Mouse (Mus musculus): ENCODE measurements around the gene Cdk14.

Cdk14 gene

DNA sequence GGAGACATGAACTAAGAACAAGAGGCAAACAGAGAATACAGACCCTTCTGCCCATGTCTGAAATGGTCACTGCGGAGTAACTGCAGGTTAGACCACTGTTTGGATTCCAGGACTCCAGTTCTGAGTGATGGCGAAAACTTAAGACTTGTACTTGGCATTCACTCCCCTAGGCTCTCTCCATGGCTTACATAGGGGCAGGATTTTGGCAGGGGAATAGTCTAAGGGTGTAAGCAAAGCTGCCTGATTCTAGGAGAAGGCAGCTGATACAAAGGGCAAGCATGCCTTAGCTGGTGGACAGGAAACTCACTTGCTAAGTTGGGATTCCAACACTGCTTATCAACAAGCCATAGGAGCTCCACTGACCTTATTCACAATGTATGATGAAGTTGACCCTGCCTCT, 521.9 kb downstream of the Cdk14 start:
- no peak for DNase-seq (ENCODE audit: low spot score in 2 of 2)

DNA sequence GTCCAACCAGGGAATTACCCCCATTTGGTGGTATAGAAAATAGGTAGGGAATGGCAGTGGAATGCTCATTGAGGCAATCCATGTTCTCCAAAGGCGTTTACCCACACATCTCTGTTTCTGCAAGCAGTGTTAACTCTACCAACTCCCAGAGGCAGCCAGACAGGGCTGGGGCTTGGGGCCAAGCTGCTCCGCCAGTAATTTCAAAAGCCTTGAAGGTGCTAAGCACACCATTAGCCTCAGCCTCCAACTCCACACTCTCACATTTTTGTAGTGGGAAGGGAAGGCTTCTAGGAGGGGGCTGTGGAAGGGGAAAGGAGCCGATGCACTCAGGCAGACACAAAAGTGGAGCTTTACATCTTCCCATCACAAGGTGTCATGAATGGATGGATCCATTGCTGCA, 525.1 kb downstream of the Cdk14 start:
- DNase-seq (ENCODE audit: low spot score in 2 of 2): no peak

DNA sequence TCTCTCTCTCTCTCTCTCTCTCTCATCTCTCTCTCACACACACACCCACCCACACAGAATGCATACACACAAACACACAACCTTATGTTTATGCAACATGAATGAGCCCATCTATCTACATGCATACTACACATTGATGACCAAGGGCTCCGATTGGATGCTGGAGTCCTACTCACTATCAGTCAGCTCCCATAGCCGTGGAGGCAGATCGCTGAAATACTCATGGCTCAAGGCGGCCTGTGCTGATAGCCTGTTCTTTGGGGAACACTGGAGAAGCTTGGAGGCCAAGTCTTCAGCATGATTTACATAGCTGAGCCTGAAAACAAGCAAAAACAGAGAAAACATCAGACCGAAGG, 526.3 kb downstream of the Cdk14 start:
- DNase-seq (ENCODE audit: low spot score in 2 of 2): no peak

DNA sequence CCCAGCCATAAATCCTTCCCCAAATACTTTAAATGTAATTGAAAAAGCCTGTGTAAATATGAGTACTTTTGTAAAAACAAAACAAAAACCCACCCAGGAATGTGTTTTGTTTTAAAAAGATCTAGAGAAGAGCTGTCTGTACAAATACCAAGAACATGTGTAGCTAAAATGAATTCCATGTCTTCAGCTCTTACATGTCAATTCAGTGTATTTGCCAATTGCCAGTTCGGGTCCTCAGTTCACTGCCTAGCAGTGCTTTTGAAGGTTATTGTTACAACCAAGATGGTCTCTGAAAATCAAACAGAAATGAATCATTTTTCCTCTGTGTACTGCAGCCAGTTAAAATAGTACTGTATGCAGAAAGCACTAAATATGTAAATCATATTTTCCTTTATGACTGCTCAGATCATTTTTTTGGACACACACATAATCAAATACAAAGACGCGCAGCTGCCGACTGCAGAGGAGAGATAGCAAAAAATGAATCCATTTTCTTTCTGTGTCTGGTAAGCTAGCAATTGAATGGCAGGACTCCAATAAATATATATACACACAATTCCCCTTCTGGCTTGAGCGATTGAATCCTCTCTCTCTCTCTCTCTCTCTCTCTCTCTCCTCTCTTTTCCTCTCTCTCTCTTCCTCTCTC, 526.8 kb downstream of the Cdk14 start:
- DNase-seq (ENCODE audit: low spot score in 2 of 2): no peak

DNA sequence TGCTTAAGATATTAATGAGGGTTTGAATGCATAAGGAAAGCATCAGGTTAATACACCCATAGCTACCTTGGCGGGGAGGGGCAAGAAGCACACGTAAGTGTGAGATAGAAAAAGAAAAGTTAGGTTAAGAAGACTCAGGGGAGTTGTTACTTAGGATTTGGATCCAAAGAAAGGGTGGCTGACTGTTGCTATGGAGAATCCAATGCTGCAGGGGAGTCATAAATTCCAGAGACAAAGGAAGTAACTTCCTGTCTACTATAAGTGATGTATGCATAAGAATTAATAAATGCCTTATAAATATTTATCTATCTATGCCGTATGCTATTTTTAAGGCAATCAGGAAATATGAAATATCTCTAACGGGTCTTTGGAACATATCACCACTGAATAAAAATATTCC, 527.4 kb downstream of the Cdk14 start:
- DNase-seq (ENCODE audit: low spot score in 2 of 2): no peak

DNA sequence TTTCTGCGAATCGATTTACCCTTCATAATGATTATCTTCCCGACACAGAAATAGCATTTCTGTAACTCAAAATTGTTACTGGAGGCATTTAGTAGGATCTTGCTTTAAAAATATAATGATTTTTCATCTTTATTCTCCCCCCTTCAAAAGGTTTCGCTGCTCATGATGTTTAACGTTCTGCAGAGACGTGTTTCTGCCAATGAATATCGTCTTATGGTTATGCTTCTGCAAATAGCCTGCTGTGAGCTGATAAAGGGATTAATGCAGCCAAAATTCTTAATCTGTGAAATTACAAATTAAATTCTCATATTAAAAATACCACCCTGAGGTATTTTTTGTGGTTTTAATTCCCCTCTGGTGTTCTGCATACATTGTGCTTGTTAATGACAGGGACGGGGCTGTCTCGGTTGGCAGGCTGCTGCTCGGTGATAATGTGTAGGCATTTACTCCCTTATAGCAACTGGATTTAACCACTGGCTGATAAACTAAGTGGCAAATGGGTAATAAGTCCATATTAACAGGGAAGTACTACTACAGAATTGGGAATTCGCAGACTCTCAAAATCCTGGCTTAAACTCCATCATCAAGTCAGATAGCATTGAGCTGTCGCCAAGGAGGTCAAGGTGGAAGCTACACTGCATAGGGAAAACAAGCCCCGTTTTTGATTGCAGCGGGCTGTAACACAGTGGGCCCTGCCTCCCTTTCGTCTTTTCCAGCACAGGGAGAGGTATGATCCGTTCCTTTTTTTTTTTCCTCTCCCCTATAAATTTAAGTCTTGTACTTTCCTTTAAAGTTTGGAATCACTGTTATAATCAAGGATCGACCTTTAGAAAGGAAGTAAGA, 528.0 kb downstream of the Cdk14 start:
- no peak for DNase-seq (ENCODE audit: low spot score in 2 of 2)

DNA sequence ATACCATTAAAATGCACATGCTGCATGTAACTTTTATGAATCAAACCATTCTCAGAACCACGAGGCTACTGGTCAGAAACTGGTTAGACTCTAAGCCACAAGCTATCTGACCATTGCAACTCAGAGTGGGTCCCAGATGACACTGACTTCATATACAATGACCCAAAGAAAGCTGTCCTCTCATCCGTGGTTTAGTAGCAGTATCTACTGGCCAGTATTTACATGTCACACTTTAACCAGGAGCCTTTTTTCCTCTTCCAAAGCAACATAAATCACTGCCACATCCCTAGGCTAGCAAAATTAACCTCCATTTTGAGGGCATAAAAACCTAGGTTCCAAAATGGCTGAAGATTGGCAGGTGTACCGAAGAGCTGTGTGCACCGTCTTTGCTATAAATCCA, 533.0 kb downstream of the Cdk14 start:
- DNase-seq (ENCODE audit: low spot score in 2 of 2): no peak

DNA sequence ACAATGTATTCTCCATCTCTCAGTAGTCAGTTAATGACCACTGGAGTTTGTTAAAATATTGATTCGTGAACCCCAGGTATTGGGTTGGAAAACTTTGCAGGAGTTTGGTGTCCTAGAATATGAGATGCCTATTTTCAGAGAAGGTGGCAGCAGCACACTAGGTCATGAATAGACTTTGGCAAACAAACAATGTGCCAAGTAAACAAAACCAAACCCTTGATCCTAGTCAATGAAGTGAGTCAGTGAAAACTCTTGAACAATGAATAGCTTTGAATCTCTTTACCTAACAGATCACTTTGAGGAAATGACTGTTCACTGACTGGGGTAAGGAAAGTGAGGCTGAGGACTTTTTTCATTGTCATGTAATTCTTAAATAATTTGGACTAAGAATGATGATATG, 537.3 kb downstream of the Cdk14 start:
- DNase-seq (ENCODE audit: low spot score in 2 of 2): no peak

DNA sequence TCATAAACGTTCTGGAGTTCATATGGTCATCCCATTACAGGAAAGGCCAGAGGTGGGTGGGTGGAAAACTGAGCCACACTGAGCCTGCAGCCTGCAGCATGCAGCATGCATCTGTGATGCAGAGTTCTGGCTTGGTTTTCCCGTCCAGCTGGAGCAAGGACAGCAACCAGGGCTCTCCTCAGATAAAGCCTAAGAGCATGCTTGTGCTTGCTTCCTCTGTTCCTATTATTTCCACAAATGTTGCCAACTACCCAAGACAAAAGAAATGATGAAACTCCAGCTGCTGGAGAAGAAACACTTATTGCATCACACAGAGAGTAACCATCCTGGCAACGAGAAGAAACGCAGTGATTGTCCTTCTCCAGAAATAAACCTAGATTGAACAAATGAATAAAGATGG, 539.8 kb downstream of the Cdk14 start:
- no peak for DNase-seq (ENCODE audit: low spot score in 2 of 2)

DNA sequence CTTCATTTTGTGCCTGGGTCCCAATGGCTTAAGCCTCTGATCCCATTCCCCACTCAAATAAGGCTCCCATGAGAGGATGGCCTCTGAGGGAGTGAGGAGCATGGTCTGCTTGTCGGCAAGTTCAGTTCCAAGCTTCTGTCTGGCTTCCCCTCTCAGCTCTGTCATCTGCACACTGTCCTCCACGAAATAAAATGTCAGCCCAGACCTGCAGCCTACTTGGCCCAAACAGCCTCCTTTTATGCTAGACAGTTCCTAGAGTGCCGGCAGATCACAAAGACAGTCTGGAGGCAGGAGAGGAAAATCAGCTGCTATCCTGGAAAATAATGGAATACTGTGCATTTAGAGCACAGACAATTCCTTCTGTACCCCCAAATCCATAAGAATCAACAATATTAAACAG, 541.2 kb downstream of the Cdk14 start:
- no peak for DNase-seq (ENCODE audit: low spot score in 2 of 2)

DNA sequence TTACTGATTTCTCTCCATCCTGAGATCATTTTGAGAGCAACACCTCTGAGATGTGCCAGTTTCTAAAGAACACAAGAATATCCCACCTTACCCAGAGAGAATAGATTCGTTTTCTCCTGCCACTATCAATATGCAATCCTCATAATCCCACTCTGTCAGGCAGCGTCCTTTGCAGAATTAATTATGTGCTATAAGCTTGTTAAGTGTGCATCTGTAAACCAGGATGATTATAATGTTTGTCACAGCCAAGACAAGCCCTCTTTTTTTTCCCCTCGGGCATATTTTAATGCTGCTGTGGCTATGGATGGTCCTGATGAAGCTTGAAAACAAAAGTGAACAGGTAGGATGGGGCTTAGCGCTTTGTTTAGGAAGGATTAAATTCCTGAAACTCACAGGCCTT, 542.5 kb downstream of the Cdk14 start:
- no peak for DNase-seq (ENCODE audit: low spot score in 2 of 2)

DNA sequence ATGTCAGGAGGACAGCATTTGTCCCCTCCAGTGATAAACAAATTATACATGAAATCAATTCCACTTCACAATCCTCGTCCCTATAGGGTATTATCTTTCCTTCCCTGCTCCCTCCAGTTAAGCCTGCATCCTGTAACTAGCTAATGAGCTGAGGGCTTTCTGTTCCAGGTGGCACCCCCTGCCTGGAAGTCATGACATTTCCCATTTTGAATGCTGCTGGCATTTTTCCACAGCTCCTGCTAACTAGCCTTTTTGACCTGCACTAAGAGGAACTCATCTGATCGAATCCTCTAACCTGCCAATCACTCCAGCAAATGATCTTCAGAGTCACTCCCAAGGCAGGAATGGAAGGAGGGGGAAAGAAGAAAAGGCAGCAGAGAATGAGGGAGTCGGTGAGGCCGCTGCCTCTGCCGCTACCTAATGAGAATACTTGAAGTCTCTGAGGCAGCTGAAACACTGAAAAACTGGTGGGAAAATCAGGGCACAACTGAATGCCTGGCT, 542.9 kb downstream of the Cdk14 start:
- DNase-seq (ENCODE audit: low spot score in 2 of 2): no peak

DNA sequence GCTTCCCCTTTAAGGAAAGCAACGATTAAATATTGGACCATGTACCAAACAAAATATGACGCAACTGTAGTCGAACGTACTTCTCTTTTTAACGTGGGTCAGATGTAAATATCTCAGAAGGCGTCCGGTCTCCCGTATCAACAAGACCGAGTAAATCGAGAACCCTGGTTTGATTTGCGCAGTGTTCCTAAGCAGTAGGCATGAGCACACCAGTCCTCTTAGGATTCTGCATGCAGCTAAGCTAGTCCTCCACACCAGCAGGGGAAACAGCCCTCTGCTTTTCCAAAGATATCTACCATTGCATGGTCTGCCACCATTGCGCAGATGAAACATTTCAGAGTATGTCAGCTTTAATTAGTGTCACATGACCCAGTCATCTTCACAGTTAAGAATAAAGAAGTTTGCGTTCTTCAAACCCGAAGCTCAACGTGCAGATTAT, 543.4 kb downstream of the Cdk14 start:
- DNase-seq (ENCODE audit: low spot score in 2 of 2): no peak

DNA sequence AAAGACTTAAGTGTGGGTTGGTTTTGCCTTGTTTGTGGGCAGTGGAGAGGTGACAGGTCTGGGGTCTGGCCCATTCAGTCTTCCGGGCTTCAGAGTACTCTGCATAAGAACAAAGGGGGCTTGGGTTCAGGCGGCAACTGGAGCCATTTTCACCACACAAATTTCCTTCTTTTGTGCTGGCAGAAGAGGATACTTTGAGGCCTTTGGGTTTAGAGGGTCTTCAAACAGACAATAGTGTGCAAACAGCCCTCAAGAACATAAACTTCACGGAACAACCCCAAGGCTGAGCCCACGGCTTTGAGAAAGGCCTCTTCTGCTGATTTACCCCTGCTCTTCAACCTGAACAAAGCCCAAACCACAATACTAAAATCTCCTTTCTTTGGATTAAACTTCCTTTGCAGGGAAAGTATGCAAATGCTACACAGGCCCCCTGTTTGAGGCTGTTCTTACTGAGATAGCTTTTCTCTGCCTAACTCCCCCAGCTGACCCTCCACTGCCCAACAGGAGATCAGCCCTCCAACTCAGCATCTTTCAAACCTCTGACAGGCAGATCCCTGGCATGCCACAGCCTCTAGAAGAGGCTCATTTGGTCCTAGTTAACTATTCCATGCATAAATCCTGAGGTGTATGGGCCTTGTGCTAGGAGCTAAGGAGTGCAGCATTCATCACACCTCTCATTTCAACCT, 549.9 kb downstream of the Cdk14 start:
- no peak for DNase-seq (ENCODE audit: low spot score in 2 of 2)

DNA sequence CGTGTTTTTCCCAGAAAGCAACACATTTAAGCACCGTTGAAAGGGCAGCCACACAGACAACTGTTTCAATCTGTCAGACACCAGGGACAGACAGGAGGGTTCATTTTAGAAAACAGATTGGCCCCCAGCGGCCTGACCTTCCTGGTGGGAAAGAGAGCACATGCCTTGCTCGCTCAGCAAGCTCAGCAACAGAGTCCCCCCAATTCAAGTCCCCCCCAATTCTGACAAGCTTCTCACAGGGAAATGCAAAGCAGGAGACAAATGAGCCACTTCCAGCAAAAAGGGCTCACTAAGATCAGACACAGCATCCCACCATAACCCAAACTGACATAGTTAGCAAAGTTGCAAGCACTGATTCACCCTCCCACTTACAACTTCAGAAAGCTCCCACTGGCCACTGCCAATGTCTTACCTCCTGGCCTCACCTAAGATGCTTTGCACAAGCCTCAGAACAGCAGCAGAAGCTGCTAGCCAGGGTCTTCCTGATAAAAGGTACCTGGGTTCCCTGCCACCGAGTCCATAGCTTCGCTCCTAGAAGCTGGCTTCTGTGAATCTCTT, 551.5 kb downstream of the Cdk14 start:
- DNase-seq (ENCODE audit: low spot score in 2 of 2): no peak

DNA sequence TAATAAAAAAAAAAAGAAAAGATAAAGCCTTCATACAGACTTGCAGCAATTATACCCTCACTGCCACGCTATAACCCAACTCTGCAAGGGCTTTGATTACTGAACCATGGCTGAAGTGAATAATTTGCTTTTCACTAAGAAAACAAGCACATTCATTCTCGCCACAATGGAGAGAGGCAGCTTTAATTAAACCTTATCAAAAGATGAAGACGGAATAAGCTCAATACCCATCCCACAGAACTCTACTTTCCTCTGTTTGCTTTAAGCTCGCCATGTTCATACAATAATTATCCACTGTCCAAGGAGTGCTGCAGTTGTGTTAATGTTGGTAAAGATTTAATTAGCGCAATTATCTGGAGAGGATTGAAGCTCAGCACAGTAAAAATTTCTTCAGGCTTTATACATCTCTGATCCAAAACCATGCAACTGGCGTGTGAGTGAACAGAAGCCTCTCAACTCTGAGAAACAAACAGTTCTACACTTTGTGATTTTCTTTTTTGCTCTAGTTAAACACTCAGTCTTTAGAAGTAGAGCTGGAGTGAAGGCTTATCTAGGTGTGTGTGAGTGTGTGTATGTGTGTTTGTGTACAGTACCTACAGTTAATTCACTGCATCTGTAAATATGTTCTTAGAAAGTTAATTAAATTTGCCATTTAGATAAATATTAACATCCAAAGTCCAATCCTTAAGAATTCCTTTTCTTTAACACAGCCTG, 552.1 kb downstream of the Cdk14 start:
- no peak for DNase-seq (ENCODE audit: low spot score in 2 of 2)

DNA sequence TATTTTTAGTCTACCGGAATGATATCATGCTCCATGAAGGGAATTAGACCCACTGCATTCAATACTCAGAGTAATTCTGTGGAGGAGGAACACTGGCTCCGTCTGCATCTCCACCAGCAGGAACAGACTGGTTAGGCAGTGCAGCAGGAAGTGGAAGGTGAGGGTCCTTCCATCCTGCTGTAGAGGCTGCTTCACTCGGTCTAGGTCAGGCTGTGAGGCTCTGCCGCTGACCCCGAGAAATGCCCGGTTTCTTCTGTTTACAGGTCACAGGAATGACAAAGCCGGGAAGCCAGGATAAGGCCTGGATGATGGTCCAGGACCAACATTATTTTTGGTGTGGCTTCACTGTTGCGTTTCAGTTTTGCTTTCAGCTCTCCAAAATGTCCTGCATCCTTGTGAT, 553.2 kb downstream of the Cdk14 start:
- no peak for DNase-seq (ENCODE audit: low spot score in 2 of 2)

DNA sequence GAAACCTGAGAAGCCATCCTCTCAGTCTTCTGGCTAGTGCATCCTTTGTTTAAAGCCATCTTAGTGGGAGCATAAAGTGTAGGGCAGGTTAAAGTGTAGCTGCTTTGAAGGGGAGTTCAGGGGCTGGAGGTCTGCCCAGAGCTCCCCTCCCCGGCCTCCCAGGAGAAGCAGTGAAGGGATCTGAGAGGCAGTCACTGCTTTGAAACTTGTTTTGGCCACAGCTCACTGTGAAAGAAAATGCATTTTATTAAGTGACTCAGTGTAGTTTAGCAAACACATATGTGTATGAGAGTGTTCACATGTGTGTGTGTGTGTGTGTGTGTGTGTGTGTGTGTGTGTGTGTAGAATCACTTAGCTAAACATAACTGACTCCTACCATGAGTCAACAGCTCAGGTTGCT, 554.0 kb downstream of the Cdk14 start:
- DNase-seq (ENCODE audit: low spot score in 2 of 2): no peak

DNA sequence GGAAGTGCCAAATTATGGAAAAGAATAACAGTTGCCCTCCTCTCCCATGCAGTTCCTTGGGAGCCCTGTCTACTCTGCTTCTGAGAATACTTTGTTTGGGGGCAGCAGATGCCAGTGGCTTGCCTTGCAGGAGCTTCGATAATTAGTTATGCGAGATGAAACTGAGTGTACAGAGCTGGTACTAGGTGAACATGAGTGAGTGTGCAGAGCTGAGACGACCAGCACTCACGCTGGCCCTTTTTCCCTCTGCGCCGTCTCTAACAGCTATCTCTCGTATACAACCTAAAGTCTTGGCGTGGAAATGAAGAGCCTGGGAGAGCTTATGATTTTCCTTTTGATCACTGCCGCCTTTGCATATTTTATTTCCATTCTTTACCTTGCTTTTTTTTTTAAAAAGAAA, 558.5 kb downstream of the Cdk14 start:
- no peak for DNase-seq (ENCODE audit: low spot score in 2 of 2)

DNA sequence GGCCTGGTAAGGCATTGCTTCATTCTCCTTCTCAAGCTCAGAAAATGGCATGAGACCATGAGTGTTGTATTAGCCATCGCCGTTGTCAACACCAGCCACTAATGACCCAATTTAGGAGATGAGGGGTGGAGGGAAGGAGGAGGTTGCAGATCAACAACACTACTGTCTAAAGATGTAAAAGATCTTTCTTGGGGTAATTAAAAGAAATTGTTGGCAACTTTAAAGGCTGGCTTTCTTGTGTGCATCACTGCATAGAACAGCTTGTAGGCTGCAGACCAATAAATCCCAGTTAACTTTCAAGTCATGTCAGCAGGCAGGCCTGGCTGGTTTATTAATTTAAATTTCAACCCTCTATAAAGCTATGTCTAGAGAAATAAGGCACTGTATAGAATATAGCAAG, 559.0 kb downstream of the Cdk14 start:
- no peak for DNase-seq (ENCODE audit: low spot score in 2 of 2)

DNA sequence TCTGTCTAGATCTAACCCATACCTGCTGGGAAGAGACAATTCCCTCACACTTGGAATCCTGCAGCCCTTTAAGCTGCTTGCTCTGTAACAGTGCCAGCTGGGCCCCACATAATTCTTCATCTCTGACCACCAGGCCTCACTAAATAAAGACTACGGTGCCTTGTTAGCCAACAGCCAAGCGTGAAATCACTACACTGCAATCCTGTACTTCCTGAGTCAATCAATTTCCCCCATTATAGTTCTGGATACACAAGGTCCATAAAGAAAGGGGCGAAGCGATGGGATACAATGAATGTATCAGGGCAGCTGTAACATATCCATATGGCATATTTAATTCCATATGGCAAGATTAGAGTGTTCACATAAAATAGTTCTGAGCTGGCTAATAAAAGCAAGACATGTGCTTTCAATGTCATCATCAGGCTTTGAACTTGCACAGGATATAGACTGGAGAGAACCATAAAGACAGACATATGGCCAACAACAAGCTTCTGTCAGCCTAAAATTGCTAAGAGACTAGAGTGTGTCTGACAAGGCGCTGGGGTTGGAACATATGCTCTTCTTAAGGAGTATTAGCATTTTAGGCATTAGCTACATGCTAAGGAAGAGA, 562.0 kb downstream of the Cdk14 start:
- DNase-seq (ENCODE audit: low spot score in 2 of 2): no peak

All from urinary bladder, postnatal 36 days (tissue).